Mouse (Mus musculus) heart, embryonic 10.5 days (tissue): ENCODE data around the gene Gm3448. TPM values are rescaled to one million over a fixed set of nuclear protein-coding genes. Genes with fewer than 3 reads are reported as not detected.
"Not testable (repeated sequence)": the region's sequence is repeated elsewhere in the genome, so short reads cannot be mapped to it uniquely, and the experiment has no call there.

Experiments used
- DNase-seq: peaks from one replicate; pipeline ENCODE4 v3.0.0-alpha.2; 2017; ENCODE audit warnings: low spot score
- H3K27ac ChIP-seq: fragments of 300-500 bp; sonication (generic); 2 replicates; pipeline ENCODE4 v1.5.1; 2016; ENCODE audit warnings: mild to moderate bottlenecking
- H3K27me3 ChIP-seq: fragments of 300-500 bp; sonication (generic); 2 replicates; pipeline ENCODE4 v1.6.1; 2016; ENCODE audit warnings: mild to moderate bottlenecking; ENCODE audit not compliant: poor library complexity, insufficient read depth, severe bottlenecking
- H3K36me3 ChIP-seq: fragments of 300-500 bp; sonication (generic); 2 replicates; pipeline ENCODE4 v1.6.1; 2016; ENCODE audit warnings: mild to moderate bottlenecking, moderate library complexity
- H3K4me1 ChIP-seq: fragments of 300-500 bp; sonication (generic); 2 replicates; pipeline ENCODE4 v1.6.1; 2016; ENCODE audit warnings: mild to moderate bottlenecking
- H3K4me3 ChIP-seq: fragments of 300-500 bp; sonication (generic); 2 replicates; pipeline ENCODE4 v1.5.1; 2016; ENCODE audit warnings: mild to moderate bottlenecking, moderate library complexity
- H3K9me3 ChIP-seq: fragments of 300-500 bp; sonication (generic); 2 replicates; pipeline ENCODE4 v1.6.1; 2016; ENCODE audit warnings: mild to moderate bottlenecking, moderate library complexity
- WGBS: fragments of 180-500 bp; shearing (Covaris S2); methylation state at CpG from one replicate; pipeline ENCODE4 v1.1.7; 2016; 5-methylcytosine and 5-hydroxymethylcytosine counted together
- polyA plus RNA-seq: library from polyadenylated mRNA; unstranded; fragments of >200 nt; fragmentation: Nextera tagmentation; extraction: Ambion mirVana; gene quantifications from 2 replicates; pipeline ENCODE4 v1.2.1, GENCODE M21; 2016

Gene Gm3448
- polyA plus RNA-seq, 1 experiment from 2014 or later, result 3.2 TPM

- 41% methylated on average over 13 of the region's 13 CpGs for WGBS
- H3K36me3 ChIP-seq, result peaks cover 11% of the 10 kb centered on the region
- no peaks in the 10 kb centered on the region for H3K9me3 ChIP-seq
- H3K27me3 ChIP-seq, result peaks cover 13% of the 10 kb centered on the region; the same call in 1 of the 2 replicates
- H3K4me1 ChIP-seq, result peaks cover 30% of the 10 kb centered on the region
- H3K27ac ChIP-seq, result no peak overlapping the region
- DNase-seq, result peak; percentile 82
- H3K4me3 ChIP-seq, result no peak overlapping the region
Measured at GRCm38 (mm10) chr17:15065391-15066024, 24.2 kb upstream of the Gm3448 start.

- WGBS, result 90% methylated on average over 6 of the region's 6 CpGs
- Histone ChIP-seq H3K27ac (no peak overlapping the region), H3K4me1 (peaks cover 15% of the 10 kb centered on the region), H3K4me3 (no peak overlapping the region), H3K9me3 (no peaks in the 10 kb centered on the region), H3K36me3 (peaks cover 24% of the 10 kb centered on the region), H3K27me3 (peaks cover 20% of the 10 kb centered on the region; the same call in 1 of the 2 replicates)
- peak; percentile 67 for DNase-seq
Measured at GRCm38 (mm10) chr17:15060356-15060755, 19.0 kb upstream of the Gm3448 start.

GRCm38 (mm10) chr17:15059646-15060045 is 18.3 kb upstream of the Gm3448 start:
- peaks cover 27% of the 10 kb centered on the region for H3K36me3 ChIP-seq
- no peak overlapping the region for H3K27ac ChIP-seq
- no peak overlapping the region for H3K4me3 ChIP-seq
- DNase-seq, result peak; percentile 36
- WGBS, result 93% methylated on average over 14 of the region's 14 CpGs
- H3K4me1 ChIP-seq, result peaks cover 15% of the 10 kb centered on the region
- peaks cover 20% of the 10 kb centered on the region; the same call in 1 of the 2 replicates for H3K27me3 ChIP-seq
- no peaks in the 10 kb centered on the region for H3K9me3 ChIP-seq

- H3K27me3 ChIP-seq, result peaks cover 20% of the 10 kb centered on the region; the same call in 1 of the 2 replicates
- H3K9me3 ChIP-seq, result no peaks in the 10 kb centered on the region
- peak overlapping the region; percentile 43; the same call in 1 of the 2 replicates for H3K27ac ChIP-seq
- H3K4me1 ChIP-seq, result peaks cover 15% of the 10 kb centered on the region
- 44% methylated on average over 5 of the region's 5 CpGs for WGBS
- no peak overlapping the region for H3K4me3 ChIP-seq
- DNase-seq, result peak; percentile 89
- peaks cover 27% of the 10 kb centered on the region for H3K36me3 ChIP-seq
Measured at GRCm38 (mm10) chr17:15058161-15058591, 16.8 kb upstream of the Gm3448 start.

- Histone ChIP-seq H3K27me3 (peaks cover 7% of the 10 kb centered on the region; the same call in 1 of the 2 replicates), H3K4me3 (no peak overlapping the region), H3K4me1 (peaks cover 15% of the 10 kb centered on the region), H3K9me3 (no peaks in the 10 kb centered on the region), H3K36me3 (peaks cover 17% of the 10 kb centered on the region), H3K27ac (no peak overlapping the region)
- 85% methylated on average over 4 of the region's 4 CpGs for WGBS
- DNase-seq, result peak; percentile 61
Measured at GRCm38 (mm10) chr17:15055925-15056324, 14.6 kb upstream of the Gm3448 start.

- not testable (repeated sequence) for H3K4me3 ChIP-seq, DNase-seq, H3K9me3 ChIP-seq, H3K27me3 ChIP-seq, H3K27ac ChIP-seq, H3K36me3 ChIP-seq
- peaks cover 13% of the 10 kb centered on the region for H3K4me1 ChIP-seq
- WGBS, result 88% methylated on average over 12 of the region's 13 CpGs
Measured at GRCm38 (mm10) chr17:15053829-15054200, 12.5 kb upstream of the Gm3448 start.

GRCm38 (mm10) chr17:15053183-15053828 is 12.0 kb upstream of the Gm3448 start:
- H3K36me3 ChIP-seq, H3K4me3 ChIP-seq, H3K9me3 ChIP-seq, H3K27ac ChIP-seq, DNase-seq, H3K27me3 ChIP-seq, H3K4me1 ChIP-seq: not testable (repeated sequence)
- 95% methylated on average over 6 of the region's 8 CpGs for WGBS

GRCm38 (mm10) chr17:15052766-15053165 is 11.4 kb upstream of the Gm3448 start:
- DNase-seq, result peak; percentile 11
- not testable (repeated sequence) for H3K36me3 ChIP-seq, H3K27me3 ChIP-seq, H3K4me1 ChIP-seq, H3K27ac ChIP-seq, H3K9me3 ChIP-seq, H3K4me3 ChIP-seq
- 72% methylated on average over 1 of the region's 1 CpGs for WGBS

GRCm38 (mm10) chr17:15050338-15050737 is 9.0 kb upstream of the Gm3448 start:
- not testable (repeated sequence) for H3K9me3 ChIP-seq, H3K27me3 ChIP-seq, H3K4me3 ChIP-seq, DNase-seq, H3K27ac ChIP-seq, H3K4me1 ChIP-seq, H3K36me3 ChIP-seq
- no CpG with 5 or more reads among the region's 1 CpGs for WGBS

GRCm38 (mm10) chr17:15040455-15040854 is 882 bp downstream of the Gm3448 start:
- H3K27ac ChIP-seq, DNase-seq, H3K4me1 ChIP-seq, H3K4me3 ChIP-seq, H3K9me3 ChIP-seq, H3K27me3 ChIP-seq, H3K36me3 ChIP-seq: not testable (repeated sequence)
- WGBS, result no CpG with 5 or more reads among the region's 3 CpGs

- not testable (repeated sequence) for H3K36me3 ChIP-seq, H3K27ac ChIP-seq, DNase-seq, H3K27me3 ChIP-seq, H3K9me3 ChIP-seq, H3K4me1 ChIP-seq, H3K4me3 ChIP-seq
- WGBS, result no CpG with 5 or more reads among the region's 4 CpGs
Measured at GRCm38 (mm10) chr17:15031414-15031813, 9.9 kb downstream of the Gm3448 start.

- H3K4me3 ChIP-seq, result not testable (repeated sequence)
Measured at GRCm38 (mm10) chr17:15025513-15025912, 15.8 kb downstream of the Gm3448 start.

GRCm38 (mm10) chr17:15024502-15025193 is 16.7 kb downstream of the Gm3448 start:
- not testable (repeated sequence) for H3K36me3 ChIP-seq, H3K4me3 ChIP-seq, H3K27ac ChIP-seq, DNase-seq, H3K4me1 ChIP-seq, H3K27me3 ChIP-seq, H3K9me3 ChIP-seq
- no CpG with 5 or more reads among the region's 48 CpGs for WGBS

More at GRCm38 (mm10) chr17:15025513-15025912, 15.8 kb downstream of the Gm3448 start:
- not testable (repeated sequence) for DNase-seq, H3K4me1 ChIP-seq, H3K9me3 ChIP-seq, H3K27me3 ChIP-seq, H3K36me3 ChIP-seq, H3K27ac ChIP-seq
- WGBS, result no CpG with 5 or more reads among the region's 6 CpGs
